Comparison of ENCODE assay signal across 9 mouse cellular contexts in genomic region chr7:46509391-46510310, GRCm38 (mm10).
DNase-seq lines count a peak whose midpoint lies in the region; ATAC-seq and TF ChIP-seq lines count a peak whose summit lies in the region.
"Had no signal": no experiment of that assay in that cellular context is flagged by ENCODE, and none has a peak within 500 bp of the region (broad histone marks: within the 10 kb centered on the region; RNA-seq: fewer than 3 reads in every experiment).

No protein-coding gene starts in this region.

- H3K27me3 ChIP-seq in hindbrain, embryonic 16.5 days (replicated peaks; ENCODE audit: control insufficient read depth, insufficient read depth, low read length), result no peaks in the 10 kb centered on the region
- no peaks in the 10 kb centered on the region for H3K27me3 ChIP-seq in lung, embryonic 14.5 days (ENCODE audit: insufficient read depth, low read length)
- H3K27me3 ChIP-seq: limb, embryonic 13.5 days had no signal

- peak; percentile 74 for ATAC-seq in hindbrain, embryonic 16.5 days
- ATAC-seq in lung, embryonic 14.5 days (ENCODE audit: insufficient read depth), result peak; percentile 63

- H3K4me3 ChIP-seq in lung, adult 2 months (replicated peaks; ENCODE audit: extremely low read depth, low read depth, low read length), result no peak overlapping the region
- H3K4me3 ChIP-seq in hindbrain, embryonic 16.5 days (ENCODE audit: low read length), result no peak overlapping the region
- no peak overlapping the region for H3K4me3 ChIP-seq in lung, embryonic 14.5 days (ENCODE audit: low read depth, low read length)
- H3K4me3 ChIP-seq in olfactory bulb, adult 2 months (ENCODE audit: insufficient read depth, low read depth, low read length), result 0 out of 2 replicates have a peak overlapping the region, but pooled peaks have one; percentile 1
- H3K4me3 ChIP-seq: limb, embryonic 13.5 days had no signal

- H3K36me3 ChIP-seq in hindbrain, embryonic 16.5 days (ENCODE audit: control insufficient read depth, insufficient read depth, low read length), result no peaks in the 10 kb centered on the region
- no peaks in the 10 kb centered on the region for H3K36me3 ChIP-seq in lung, embryonic 14.5 days (ENCODE audit: insufficient read depth)
- H3K36me3 ChIP-seq: limb, embryonic 13.5 days had no signal

- H3K4me2 ChIP-seq in hindbrain, embryonic 16.5 days (ENCODE audit: low read length), result peak overlapping the region; percentile 56
- H3K4me2 ChIP-seq in lung, embryonic 14.5 days, result 0 out of 2 replicates have a peak overlapping the region, but pooled peaks have one; percentile 7
- H3K4me2 ChIP-seq: limb, embryonic 13.5 days had no signal

- DNase-seq in lung, adult 18-20 months, result peak; percentile 33 to 47
- no peak for DNase-seq in lung, adult 2 months
- peak; percentile 93 to 96 for DNase-seq in cerebellum, postnatal 14 days
- peak; percentile 57 for DNase-seq in lung, embryonic 14.5 days
- DNase-seq in urinary bladder, adult 18-20 months (ENCODE audit: low spot score in 2 of 2), result no peak
- no peak for DNase-seq in urinary bladder, postnatal 14 days (ENCODE audit: low spot score)

- TF ChIP-seq CTCF in lung, adult 2 months (IDR thresholded peaks at IDR 0.05; ENCODE audit: insufficient read depth, low read length), result no peak
- TF ChIP-seq CTCF in lung, embryonic 14.5 days (IDR thresholded peaks at IDR 0.05; ENCODE audit: low read depth), result no peak
- TF ChIP-seq CTCF in olfactory bulb, adult 2 months (IDR thresholded peaks at IDR 0.05; ENCODE audit: insufficient read depth, low read depth, low read length), result no peak

- H3K27ac ChIP-seq in hindbrain, embryonic 16.5 days (ENCODE audit: low read depth, low read length), result peak overlapping the region; percentile 81
- no peak overlapping the region; the same call in 1 of the 2 replicates for H3K27ac ChIP-seq in lung, embryonic 14.5 days (ENCODE audit: low read depth)
- H3K27ac ChIP-seq in olfactory bulb, adult 2 months (ENCODE audit: insufficient read depth, low read depth, low read length), result peak overlapping the region; percentile 23
- H3K27ac ChIP-seq: limb, embryonic 13.5 days had no signal

- H3K9me3 ChIP-seq in hindbrain, embryonic 16.5 days (ENCODE audit: control insufficient read depth, low read length), result no peaks in the 10 kb centered on the region
- H3K9me3 ChIP-seq in lung, embryonic 14.5 days (ENCODE audit: low read depth, low read length), result no peaks in the 10 kb centered on the region

- TF ChIP-seq POLR2A in lung, adult 2 months (IDR thresholded peaks at IDR 0.05; ENCODE audit: borderline replicate concordance, extremely low read depth, low read depth, low read length), result no peak
- no peak for TF ChIP-seq POLR2A in olfactory bulb, adult 2 months (IDR thresholded peaks at IDR 0.05; ENCODE audit: insufficient read depth, low read depth, low read length)

- peak overlapping the region; percentile 43 for H3K9ac ChIP-seq in hindbrain, embryonic 16.5 days (ENCODE audit: low read depth, low read length)
- H3K9ac ChIP-seq in lung, embryonic 14.5 days, result no peak overlapping the region
- H3K9ac ChIP-seq: limb, embryonic 13.5 days had no signal

- WGBS in lung, adult 2 months, result 55% methylated on average over 24 of the region's 24 CpGs
- WGBS in hindbrain, embryonic 16.5 days, result 19% methylated on average over 24 of the region's 24 CpGs
- 43% methylated on average over 22 of the region's 24 CpGs for WGBS in lung, embryonic 14.5 days
- WGBS in olfactory bulb, adult 2 months, result 30% methylated on average over 24 of the region's 24 CpGs

- H3K4me1 ChIP-seq in lung, adult 2 months (ENCODE audit: control insufficient read depth, insufficient read depth, low read length), result no peaks in the 10 kb centered on the region
- H3K4me1 ChIP-seq in hindbrain, embryonic 16.5 days (ENCODE audit: control insufficient read depth, insufficient read depth, low read depth, low read length), result peaks cover 27% of the 10 kb centered on the region
- H3K4me1 ChIP-seq in lung, embryonic 14.5 days (ENCODE audit: insufficient read depth), result peaks cover 8% of the 10 kb centered on the region
- H3K4me1 ChIP-seq in olfactory bulb, adult 2 months (ENCODE audit: control insufficient read depth, insufficient read depth, low read length), result peaks cover 16% of the 10 kb centered on the region
- H3K4me1 ChIP-seq: limb, embryonic 13.5 days had no signal

Comparison
In these comparisons a context has a peak if more than half of its experiments do, and no peak if none do; other contexts are left out.
1. DNase-seq: peak in lung, adult 18-20 months (2 of 2), cerebellum, postnatal 14 days (2 of 2) and lung, embryonic 14.5 days (single experiment); none in lung, adult 2 months (single experiment), urinary bladder, adult 18-20 months (0 of 2) and urinary bladder, postnatal 14 days (single experiment).